Mouse (Mus musculus) adrenal gland, adult 8-10 months (tissue): ENCODE results near the gene Slc4a4. TPM values are rescaled to one million over a fixed set of nuclear protein-coding genes. Genes with fewer than 3 reads are reported as not detected.

Experiments used
- DNase-seq: peaks from one replicate; pipeline ENCODE4 v3.0.0; 2022
- total RNA-seq, 4 experiments: library from RNA; stranded (reverse); gene quantifications; 2 replicates each; pipeline ENCODE4 v1.2.4; 2022

Slc4a4 gene
- total RNA-seq, 4 experiments from 2014 or later, result 4.2 to 26.9 (median 17.4) TPM

GRCm38 (mm10) chr5:89194654-89195053, 308.0 kb downstream of the Slc4a4 start:
- DNase-seq, result no peak

DNA sequence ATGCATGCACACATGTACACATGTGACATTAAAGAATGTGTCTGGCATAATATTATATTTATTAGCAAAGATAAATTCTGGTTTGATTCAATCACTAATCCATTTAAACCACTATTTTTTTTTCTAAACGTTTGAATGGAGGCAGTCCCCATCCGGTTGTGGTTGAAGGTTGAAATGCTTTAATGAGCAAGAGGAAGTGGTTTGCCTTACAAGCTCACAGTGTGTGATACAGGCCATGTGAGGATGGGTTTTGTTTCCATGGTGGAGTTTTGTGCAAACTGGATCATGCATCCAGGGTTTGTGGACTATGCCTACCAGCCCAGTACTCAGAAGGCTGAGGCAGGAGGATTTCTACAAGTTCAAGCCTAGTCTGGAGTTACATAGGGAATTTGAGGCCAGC, 311.9 kb downstream of the Slc4a4 start:
- no peak for DNase-seq

GRCm38 (mm10) chr5:89209973-89210703, 323.5 kb downstream of the Slc4a4 start:
- DNase-seq, result no peak

DNA sequence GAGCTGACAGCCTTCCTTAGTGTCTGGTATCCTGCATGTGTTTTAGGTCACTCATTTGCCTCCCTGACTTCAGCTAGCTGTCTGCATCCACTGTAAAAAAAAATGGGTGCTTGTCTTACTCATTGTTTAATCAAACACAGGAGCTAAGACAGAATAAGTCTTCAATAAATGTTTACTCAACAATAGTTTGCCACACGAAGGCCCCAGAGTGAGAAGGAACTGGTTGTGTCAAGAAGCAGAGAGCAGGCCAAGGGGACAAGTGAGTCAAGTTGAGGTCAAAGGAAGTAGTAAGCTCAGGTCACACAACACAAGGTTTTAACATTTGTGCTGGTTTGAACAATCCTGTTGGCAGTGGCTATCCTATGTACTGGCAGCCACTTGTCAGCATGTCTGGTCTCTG, 324.4 kb downstream of the Slc4a4 start:
- DNase-seq, result no peak

DNA sequence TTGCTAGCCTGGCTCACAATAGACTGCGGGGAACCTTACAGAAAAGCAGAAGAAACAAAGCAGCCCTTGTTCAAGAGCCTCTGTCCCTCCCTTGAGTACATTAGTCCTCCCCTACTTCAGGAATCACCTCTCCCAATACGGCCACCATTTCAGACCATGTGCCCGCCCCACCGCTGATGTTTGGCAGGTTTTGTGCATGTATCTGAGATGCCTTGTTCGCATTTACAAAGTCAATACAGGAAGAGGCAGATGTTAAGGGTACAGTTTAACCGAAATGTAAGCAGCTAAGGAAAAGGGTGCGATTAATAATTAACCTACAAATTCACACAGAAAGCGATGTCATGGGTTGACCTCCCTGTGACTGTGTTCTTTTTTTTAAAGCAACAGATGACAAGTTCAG, 331.6 kb downstream of the Slc4a4 start:
- DNase-seq, result no peak

GRCm38 (mm10) chr5:89218709-89219108, 332.1 kb downstream of the Slc4a4 start:
- DNase-seq, result no peak

DNA sequence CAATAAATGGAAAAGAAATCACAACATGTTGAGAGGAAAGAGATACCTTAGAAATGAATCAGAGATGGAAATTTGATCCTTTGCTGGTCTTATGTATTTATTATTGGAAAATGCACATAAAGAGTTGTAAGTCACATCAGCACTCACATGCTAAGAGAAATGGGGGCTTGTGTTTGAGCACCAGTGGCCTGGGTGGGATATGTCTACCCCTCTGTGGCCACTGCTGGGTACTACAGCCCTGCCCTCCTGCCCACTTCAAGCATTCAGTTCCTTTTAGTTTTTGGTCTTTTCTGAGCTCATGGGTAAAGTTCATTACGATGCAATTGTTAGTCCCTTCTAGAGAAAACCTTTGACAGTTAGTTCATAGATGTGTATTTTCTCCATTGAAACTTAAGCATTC, 335.0 kb downstream of the Slc4a4 start:
- DNase-seq, result no peak

DNA sequence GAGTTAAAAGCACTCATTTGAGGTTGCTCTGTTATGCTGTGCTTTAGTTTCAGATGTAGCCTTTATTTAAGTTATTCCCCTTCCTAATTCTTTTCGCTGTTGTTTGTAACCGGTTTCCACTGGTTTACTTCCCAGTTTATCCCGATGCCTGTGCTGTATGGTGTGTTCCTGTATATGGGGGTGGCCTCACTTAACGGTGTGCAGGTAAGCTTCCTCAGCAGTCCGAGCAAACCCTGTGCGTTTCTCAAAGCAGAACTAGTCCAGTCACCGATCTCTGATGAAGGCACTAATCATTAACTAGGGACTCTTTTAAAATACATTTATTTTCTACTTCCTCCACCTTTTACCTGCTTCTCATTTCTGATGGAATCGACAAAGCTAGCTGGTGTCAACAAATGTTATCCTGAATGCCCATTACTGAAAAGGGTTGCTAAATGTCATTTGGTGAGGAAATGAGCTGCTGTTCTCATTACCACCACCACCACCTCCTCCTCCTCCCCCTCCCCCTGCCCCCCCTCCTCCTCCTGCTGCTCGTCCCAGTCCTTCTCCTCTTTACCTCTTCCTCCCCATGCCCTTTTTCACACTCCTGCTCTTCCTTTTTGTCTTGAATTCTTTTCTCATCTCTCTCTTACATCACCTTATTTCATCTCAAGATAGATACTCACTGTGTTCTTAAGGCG, 336.6 kb downstream of the Slc4a4 start:
- DNase-seq, result no peak

- no peak for DNase-seq
Observed at GRCm38 (mm10) chr5:89223744-89224368, 337.2 kb downstream of the Slc4a4 start.

DNA sequence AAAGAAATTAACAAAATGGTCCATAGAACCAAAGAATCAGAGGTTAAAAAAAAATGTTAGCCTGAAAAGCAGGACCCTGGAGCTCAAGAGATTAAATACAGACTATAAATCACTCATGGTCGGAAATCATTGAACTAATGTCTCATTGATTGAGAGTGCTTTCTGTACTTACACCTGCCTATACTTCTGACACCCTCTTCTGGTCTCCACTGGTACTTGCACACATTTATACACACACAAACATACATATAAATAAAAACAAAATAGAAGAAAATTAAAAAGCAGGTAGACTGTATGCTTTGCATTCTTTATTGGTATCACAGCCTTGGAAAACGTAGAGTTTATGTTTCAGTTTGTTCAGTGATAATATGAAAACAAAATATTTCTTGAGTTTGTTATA, 341.3 kb downstream of the Slc4a4 start:
- no peak for DNase-seq

- DNase-seq, result no peak
Observed at GRCm38 (mm10) chr5:89229606-89230005, 343.0 kb downstream of the Slc4a4 start.

GRCm38 (mm10) chr5:89232313-89232712, 345.7 kb downstream of the Slc4a4 start:
- no peak for DNase-seq

DNA sequence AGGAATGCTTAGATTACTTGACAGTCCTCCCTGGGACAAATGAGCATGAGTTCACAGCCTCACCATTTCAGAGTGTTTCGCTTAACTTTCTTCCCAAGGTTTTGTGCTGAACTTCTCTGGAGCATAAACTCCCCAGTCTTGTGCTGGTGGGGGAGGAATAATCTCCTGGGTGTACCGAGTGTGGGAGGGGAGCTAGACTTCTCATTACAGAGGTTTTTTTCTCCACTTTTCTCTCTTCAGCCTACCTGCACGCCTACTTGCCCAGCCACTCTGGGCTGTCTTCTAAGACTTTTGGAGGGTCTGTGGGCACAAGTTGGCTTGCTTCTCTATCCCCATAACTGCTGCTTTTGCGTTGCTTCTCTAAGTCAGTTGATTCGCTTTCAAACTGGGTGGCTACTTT, 365.2 kb downstream of the Slc4a4 start:
- no peak for DNase-seq

DNA sequence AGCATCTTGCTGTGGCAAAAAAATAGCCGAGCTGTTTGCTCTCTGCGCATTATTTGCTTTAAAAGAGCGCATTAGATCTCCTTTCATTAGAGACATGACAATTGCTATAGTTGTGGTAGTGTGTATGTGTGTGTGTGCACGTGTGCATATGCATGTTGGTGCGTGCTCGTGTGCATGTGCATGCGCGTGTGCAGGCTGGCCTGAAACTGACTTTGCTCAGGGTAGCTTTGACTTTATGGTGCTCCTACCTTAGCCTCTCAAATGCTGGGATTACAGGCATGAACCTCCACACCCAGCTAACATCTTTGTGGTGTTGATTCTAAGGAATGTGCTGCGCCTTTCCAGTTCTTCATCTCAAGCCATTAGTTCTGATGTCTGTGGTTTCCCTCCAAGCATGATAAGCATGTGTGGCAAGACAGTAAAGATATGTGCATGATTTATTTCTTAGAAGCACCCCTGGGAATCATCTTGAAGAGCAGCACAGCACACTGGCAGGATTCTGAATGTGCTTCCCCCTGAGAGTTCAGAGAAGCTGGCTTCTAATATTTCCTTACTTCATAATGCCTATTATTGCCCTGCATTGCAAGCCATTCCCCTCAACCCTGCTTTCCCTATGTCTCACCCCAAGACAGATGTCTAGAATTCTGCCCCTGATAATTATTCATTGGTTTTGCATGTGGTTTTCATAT, 373.3 kb downstream of the Slc4a4 start:
- DNase-seq, result no peak

- DNase-seq, result no peak
Observed at GRCm38 (mm10) chr5:89277049-89277448, 390.4 kb downstream of the Slc4a4 start.

- no peak for DNase-seq
Observed at GRCm38 (mm10) chr5:89277616-89278015, 391.0 kb downstream of the Slc4a4 start.

GRCm38 (mm10) chr5:89278309-89278708, 391.7 kb downstream of the Slc4a4 start:
- no peak for DNase-seq

DNA sequence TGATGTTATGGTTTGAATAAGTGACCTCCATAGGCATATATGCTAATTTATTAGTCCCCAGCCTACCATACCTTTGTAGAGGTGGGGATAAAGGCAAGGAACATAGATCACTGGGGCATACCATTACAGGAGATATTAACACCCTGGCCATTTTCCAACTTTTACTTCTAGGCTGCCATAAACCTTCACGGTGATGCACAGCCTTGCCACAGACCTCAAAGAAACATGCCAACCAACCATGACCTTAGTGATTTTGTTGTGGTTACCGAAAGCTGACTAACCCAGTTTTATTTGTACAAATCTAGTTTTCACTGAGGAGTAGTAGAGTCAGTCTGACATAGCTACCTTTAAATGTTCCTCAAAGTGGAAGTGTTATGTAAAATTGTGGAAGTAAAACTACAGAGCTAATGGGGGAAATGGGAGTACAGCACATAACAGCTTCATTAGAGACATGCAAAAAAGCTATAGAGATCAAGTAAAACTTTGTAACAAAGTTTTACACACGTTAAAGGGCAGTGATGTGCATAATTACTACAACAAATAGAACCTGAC, 393.8 kb downstream of the Slc4a4 start:
- DNase-seq, result no peak
